Mouse (Mus musculus): ENCODE results near the gene Dlg1. TPM values are rescaled to one million over a fixed set of nuclear protein-coding genes. Genes with fewer than 3 reads are reported as not detected.
A peak's percentile ranks its signal among the peaks of the same experiment; 100 is the strongest.

Gene Dlg1
- total RNA-seq, 2 experiments from 2014 or later, result 178 to 190 TPM

DNA sequence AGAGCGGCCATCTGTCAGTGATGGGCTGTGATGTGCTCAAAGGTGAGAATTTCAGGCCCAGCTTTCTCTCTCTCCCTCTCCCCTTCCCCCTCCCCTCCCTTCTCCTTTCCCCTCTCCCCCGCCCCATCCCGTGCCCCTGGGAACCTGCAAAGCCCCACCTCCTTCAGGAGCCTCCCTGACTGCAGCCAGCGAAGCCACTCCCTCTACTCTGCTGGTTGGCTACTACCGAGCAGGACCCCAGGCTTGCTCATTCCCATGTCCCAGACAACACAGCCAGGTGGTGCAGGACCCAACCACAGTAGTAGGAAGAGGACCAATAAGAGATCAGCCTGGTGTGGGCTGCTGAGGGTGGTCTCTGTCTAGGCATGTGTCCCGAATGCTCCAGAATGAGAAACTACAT, 220.7 kb downstream of the Dlg1 start:
- intact Hi-C loops (cut with DNase I), result no loop called here
- DNase-seq (ENCODE audit: low spot score in 2 of 2), result no peak

DNA sequence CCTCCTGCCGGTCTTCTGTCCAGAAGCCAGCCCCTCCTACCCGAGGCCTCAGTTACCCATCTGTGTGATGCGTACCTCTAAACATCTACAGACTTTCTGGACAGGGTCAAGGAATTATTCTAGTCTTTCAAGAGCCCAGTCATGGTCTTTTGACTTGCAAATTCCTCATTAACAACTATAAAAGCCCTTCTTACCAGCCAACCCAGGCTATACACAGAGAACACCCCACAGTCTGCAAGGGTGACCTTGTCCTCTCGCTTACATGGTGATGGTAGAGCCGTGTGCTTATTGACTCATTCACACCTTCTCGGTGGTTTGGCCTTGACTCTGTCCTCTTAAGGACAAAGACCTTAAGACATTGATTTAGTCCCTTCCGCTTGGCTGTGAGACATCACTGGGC, 227.7 kb downstream of the Dlg1 start:
- DNase-seq (ENCODE audit: low spot score in 2 of 2), result no peak
- intact Hi-C loops (cut with DNase I), result no loop called here

GRCm38 (mm10) chr16:31893396-31894141, 230.3 kb downstream of the Dlg1 start:
- intact Hi-C loops (cut with DNase I), result no loop called here
- no peak for DNase-seq (ENCODE audit: low spot score in 2 of 2)

GRCm38 (mm10) chr16:31896971-31897774, 233.9 kb downstream of the Dlg1 start:
- intact Hi-C loops (cut with DNase I), result loop anchor here (2.0 kb wide), 1 partner anchor 20 kb away; no protein-coding TSS in a partner anchor
- DNase-seq (ENCODE audit: low spot score in 2 of 2), result peak; percentile 77 to 86

GRCm38 (mm10) chr16:31898546-31899326, 235.5 kb downstream of the Dlg1 start:
- DNase-seq (ENCODE audit: low spot score in 2 of 2), result peak; percentile 86 to 93
- intact Hi-C loops (cut with DNase I), result loop anchor here (1.0 kb wide), 1 partner anchor 11 kb away; no protein-coding TSS in a partner anchor

- no peak for DNase-seq (ENCODE audit: low spot score in 2 of 2)
- intact Hi-C loops (cut with DNase I), result no loop called here
Observed at GRCm38 (mm10) chr16:31901886-31902285, 238.6 kb downstream of the Dlg1 start.

DNA sequence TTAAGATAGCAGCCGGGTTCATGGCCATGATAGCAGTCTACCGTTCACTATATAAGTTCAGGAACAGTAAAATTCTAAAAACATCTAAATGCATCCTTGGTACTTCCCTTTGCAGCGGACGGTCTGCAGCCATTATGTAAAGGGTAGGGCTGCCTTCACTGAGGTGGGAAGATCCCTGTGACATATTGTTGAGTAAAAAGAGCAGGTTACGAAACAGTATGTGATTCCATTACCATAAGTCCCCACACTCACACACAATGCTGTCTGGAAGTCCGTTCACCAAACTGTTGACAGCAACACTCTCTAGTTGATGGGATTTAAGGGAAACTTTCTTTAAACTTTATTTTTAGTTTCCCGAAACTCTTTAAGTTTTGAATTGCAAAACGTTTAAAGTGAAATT, 240.0 kb downstream of the Dlg1 start:
- no peak for DNase-seq (ENCODE audit: low spot score in 2 of 2)
- intact Hi-C loops (cut with DNase I), result no loop called here

DNA sequence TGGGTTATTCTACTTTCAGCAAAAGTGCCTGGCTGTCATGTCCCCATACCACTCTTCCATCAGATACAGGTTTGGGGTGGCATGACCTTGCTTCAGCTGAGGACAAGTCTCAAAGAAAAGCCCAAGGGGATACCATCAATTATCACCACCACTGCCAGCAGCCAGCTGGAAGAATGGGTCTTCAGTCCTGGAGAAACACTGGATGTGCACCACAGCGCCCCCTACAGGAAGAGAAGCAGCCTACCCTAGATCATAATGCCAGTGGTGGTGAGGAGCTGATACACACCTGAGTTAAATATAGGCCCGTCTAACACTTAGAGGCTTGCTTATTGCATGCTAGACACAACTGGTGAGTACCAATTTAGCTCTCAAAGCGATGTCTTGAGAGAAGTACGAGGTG, 242.1 kb downstream of the Dlg1 start:
- intact Hi-C loops (cut with DNase I), result no loop called here
- DNase-seq (ENCODE audit: low spot score in 2 of 2), result no peak

DNA sequence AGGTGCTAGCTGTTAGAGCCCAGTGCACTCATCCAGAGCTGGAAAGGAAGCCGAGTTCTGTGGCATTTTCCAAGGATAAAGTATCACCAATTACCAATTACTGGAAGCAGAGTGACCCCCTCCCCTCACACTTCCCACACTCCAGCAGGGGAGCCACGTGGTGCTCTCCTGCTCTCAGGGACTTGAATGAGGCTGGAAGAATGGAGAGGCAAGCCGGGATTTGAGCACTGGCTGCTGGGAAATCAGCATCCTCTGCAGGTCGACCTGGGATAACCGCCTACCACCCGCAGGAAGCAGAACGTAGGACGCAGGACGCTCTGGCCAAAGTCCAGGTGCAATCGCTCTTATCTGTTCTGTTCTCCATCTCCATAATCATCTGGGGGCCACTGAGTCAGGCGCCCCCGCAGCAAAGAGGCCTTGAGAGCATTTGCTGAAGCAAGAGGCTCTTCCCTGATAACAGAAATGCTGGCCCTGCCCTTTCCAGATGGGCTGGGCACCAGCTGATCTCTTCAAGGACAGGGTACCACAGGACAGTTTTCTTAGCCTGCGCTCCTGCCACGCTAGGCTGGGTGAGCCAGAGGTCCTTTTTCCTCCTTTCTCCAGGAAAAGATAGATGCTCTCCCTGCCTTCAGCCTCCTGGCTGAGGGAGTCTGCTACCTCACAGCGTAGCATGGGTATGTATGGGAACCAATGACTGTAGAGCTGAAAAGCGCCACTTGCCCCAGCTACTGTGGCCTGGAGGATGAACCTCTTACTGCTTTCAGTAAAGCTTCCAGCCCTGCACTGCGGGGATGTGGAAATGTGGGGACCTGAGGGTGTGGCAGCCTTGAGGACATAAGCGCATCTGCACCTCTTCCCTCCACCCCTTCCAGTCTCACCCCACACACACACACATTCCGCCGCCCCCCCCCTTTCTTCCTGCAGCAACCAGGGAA, 242.9 kb downstream of the Dlg1 start:
- intact Hi-C loops (cut with DNase I), result no loop called here
- peak; percentile 36 to 45 for DNase-seq (ENCODE audit: low spot score in 2 of 2)

GRCm38 (mm10) chr16:31906896-31907295, 243.7 kb downstream of the Dlg1 start:
- DNase-seq (ENCODE audit: low spot score in 2 of 2), result no peak
- intact Hi-C loops (cut with DNase I), result no loop called here

DNA sequence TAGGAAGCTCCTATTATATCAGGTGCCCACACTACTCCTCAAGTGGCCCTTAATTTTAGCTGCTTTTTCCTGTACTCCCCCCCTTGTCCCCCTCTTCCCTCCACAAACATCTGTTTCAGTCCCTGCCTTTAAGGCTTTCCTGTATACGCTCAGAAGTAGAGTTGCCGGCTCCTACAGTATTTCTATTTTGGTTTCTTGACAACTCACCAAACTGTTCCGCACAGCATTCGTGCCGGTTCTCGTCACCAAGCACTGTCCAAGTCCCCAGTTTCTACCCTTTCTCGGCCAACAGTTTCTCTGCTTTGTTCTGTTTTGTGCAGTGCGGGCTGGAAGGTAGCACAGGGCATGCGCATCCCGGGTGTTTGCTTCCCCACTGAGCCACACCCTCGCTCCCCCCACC, 245.7 kb downstream of the Dlg1 start:
- intact Hi-C loops (cut with DNase I), result loop anchor here (1.0 kb wide), 1 partner anchor 11 kb away; no protein-coding TSS in a partner anchor
- DNase-seq (ENCODE audit: low spot score in 2 of 2), result peak; percentile 66 to 68

- DNase-seq (ENCODE audit: low spot score in 2 of 2), result no peak
- intact Hi-C loops (cut with DNase I), result loop anchor here (10.0 kb wide), 1 partner anchor 456 kb away; no protein-coding TSS in a partner anchor
Observed at GRCm38 (mm10) chr16:31910281-31910847, 247.1 kb downstream of the Dlg1 start.

DNA sequence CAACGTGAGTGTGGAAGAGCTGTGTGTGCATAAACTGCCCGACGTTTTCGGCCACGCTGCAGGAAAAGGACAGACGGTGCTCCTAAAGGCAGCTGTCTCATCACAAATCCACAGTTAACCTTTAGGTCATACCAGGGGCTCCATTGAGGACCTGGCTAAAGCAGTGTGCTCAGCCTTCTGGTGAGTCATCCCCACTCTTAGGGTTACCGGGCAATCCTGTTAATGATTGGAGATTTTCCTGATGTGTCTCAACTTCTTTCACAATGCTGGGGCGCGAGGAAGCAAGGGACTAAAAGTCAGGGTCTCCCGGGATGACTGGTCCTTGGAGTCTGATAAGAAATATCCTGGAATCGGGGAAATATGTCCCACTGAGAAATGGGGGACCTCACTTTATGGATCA, 254.5 kb downstream of the Dlg1 start:
- intact Hi-C loops (cut with DNase I), result loop anchor here (2.0 to 10.0 kb wide), 3 partner anchors 39 to 463 kb away; partner anchors contain the start of gene Meltf
- no peak for DNase-seq (ENCODE audit: low spot score in 2 of 2)

GRCm38 (mm10) chr16:31918248-31918724, 255.0 kb downstream of the Dlg1 start:
- peak; percentile 84 to 89 for DNase-seq (ENCODE audit: low spot score in 2 of 2)
- intact Hi-C loops (cut with DNase I), result loop anchor here (2.0 to 10.0 kb wide), 2 partner anchors 169 to 463 kb away; no protein-coding TSS in a partner anchor

DNA sequence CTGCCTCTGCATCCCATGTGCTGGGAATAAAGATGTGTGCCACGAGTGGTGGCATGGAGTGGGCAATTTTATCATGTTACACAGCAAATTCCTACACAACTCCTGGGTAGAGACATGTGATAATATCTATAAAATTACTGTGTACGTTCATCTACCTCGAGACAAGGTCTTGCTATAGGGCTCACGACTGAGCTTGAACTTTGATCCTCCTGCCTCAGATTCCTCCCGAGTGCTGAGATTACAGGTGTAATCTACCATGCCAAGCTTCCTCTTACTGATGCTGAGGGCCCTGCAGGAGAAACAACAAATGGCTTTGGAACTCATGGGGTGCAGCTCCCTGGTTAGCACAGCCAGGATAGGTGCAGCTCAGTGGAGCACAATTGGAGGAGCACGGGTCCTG, 261.1 kb downstream of the Dlg1 start:
- intact Hi-C loops (cut with DNase I), result no loop called here
- no peak for DNase-seq (ENCODE audit: low spot score in 2 of 2)

All from left cerebral cortex, postnatal 36 days (tissue).